Mouse (Mus musculus): ENCODE measurements at regions not wholly inside any gene's neighbourhood (a gene's known extent, or its start where the extent isn't known, plus 50 kb on each side); places are given as distances from the start of the nearest gene placed in this dataset.
A peak's percentile ranks its signal among the peaks of the same experiment; 100 is the strongest.

DNA sequence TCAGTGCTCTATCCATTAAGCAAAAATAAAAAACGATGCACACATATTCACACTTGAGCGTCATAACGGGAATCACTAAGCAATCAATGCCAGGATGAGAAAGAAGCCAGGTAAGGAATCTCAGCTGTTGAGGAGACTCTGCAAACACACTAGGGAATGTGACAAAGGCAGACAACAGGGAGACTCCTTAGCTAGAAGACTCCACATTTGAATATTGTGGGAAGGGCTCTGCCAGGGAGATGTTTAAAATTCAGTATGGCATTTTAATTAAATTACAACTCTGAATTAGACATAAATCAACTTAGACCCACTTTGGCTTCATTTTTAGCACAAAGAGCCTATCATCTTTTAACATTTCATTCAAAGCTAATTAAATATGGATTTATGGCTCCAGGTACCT, 327.9 kb downstream of the Klf6 start:
- Histone ChIP-seq H3K27me3 (ENCODE audit: control insufficient read depth, insufficient read depth, low read length) (no peaks in the 10 kb centered on the region), H3K9me3 (ENCODE audit: control insufficient read depth, low read length) (no peaks in the 10 kb centered on the region), H3K27ac (ENCODE audit: low read depth, low read length) (no peak overlapping the region)

GRCm38 (mm10) chr13:6189566-6189965, 328.3 kb downstream of the Klf6 start:
- 43% methylated on average over 7 of the region's 7 CpGs for WGBS
- H3K27ac ChIP-seq (ENCODE audit: low read depth, low read length): no peak overlapping the region
- H3K9me3 ChIP-seq (ENCODE audit: control insufficient read depth, low read length): no peaks in the 10 kb centered on the region

More for the DNA sequence above, 327.9 kb downstream of the Klf6 start:
- 64% methylated on average over 3 of the region's 3 CpGs for WGBS
- no peaks in the 10 kb centered on the region for H3K36me3 ChIP-seq (ENCODE audit: control insufficient read depth, insufficient read depth, low read length)
- ATAC-seq (ENCODE audit: low read depth): no peak
- no peak overlapping the region for H3K4me3 ChIP-seq (ENCODE audit: low read depth, low read length)
- H3K4me2 ChIP-seq (ENCODE audit: low read depth, low read length): no peak overlapping the region
- H3K9ac ChIP-seq (replicated peaks; ENCODE audit: low read depth, low read length): no peak overlapping the region
- H3K4me1 ChIP-seq (ENCODE audit: control insufficient read depth, insufficient read depth, low read length): no peaks in the 10 kb centered on the region

DNA sequence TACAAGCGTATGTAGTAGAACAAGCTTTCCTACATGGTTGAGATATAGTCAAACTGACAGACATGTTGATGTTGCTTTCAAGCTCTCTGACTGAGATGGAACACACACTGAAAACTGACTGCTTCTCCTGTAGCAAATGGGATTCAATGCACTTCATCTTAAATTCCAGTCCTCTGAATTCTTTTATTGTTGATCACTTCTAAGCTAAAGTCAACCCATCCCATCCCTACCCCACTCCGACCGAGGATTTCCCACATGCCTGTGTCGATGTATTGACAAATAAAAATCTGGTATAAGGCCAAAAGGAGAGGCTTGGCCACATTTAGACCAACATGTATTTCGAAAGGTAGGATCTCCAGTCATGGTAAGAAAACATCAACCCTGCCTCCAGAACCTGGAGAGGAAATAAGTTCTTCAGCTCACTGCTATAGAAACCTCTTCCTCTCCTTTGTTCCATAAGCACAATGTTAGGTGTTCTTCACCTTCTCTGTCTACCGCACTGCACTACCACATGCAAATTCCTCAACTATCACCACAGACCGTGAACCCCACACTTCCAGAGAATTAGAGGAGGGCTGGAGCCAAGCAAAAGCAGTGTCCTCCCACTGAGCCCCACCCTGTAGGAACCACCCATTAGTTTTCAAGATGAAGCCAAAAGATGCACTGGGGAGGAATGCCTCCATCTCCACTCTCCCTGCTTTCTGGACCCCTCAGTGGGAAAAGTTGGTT, 330.1 kb downstream of the Klf6 start:
- Histone ChIP-seq H3K9me3 (ENCODE audit: control insufficient read depth, low read length) (no peaks in the 10 kb centered on the region), H3K4me2 (ENCODE audit: low read depth, low read length) (no peak overlapping the region), H3K27ac (ENCODE audit: low read depth, low read length) (no peak overlapping the region), H3K4me1 (ENCODE audit: control insufficient read depth, insufficient read depth, low read length) (no peaks in the 10 kb centered on the region), H3K27me3 (ENCODE audit: control insufficient read depth, insufficient read depth, low read length) (no peaks in the 10 kb centered on the region), H3K4me3 (ENCODE audit: low read depth, low read length) (no peak overlapping the region), H3K9ac (replicated peaks; ENCODE audit: low read depth, low read length) (no peak overlapping the region), H3K36me3 (ENCODE audit: control insufficient read depth, insufficient read depth, low read length) (no peaks in the 10 kb centered on the region)
- ATAC-seq (ENCODE audit: low read depth): no peak
- 93% methylated on average over 7 of the region's 7 CpGs for WGBS

More at GRCm38 (mm10) chr13:6189566-6189965, 328.3 kb downstream of the Klf6 start:
- Histone ChIP-seq H3K27me3 (ENCODE audit: control insufficient read depth, insufficient read depth, low read length) (no peaks in the 10 kb centered on the region), H3K36me3 (ENCODE audit: control insufficient read depth, insufficient read depth, low read length) (no peaks in the 10 kb centered on the region), H3K4me3 (ENCODE audit: low read depth, low read length) (no peak overlapping the region), H3K4me2 (ENCODE audit: low read depth, low read length) (no peak overlapping the region), H3K9ac (replicated peaks; ENCODE audit: low read depth, low read length) (no peak overlapping the region), H3K4me1 (ENCODE audit: control insufficient read depth, insufficient read depth, low read length) (no peaks in the 10 kb centered on the region)
- ATAC-seq (ENCODE audit: low read depth): no peak

DNA sequence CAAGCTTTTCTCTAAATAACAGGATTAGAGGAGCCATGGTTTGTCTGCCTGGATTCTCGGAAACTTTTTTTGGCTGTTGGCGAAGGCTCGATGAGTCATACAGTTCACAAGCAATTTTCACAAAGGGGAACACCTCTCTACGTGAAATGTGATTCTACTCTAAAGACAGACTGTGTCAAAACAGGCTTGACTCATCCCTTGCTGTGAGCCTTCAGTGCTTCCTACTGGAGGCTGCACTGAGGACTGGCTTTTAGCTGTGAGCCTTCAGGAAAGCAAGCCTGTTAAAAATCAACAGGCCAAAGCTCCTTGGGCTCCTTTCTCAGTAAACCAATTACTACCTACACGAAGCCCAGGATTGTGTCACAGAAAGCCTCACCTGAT, 330.6 kb downstream of the Klf6 start:
- H3K4me1 ChIP-seq (ENCODE audit: control insufficient read depth, insufficient read depth, low read length): no peaks in the 10 kb centered on the region
- WGBS: 71% methylated on average over 5 of the region's 5 CpGs
- ATAC-seq (ENCODE audit: low read depth): no peak

GRCm38 (mm10) chr13:6196690-6197089, 335.4 kb downstream of the Klf6 start:
- no peaks in the 10 kb centered on the region for H3K27me3 ChIP-seq (ENCODE audit: control insufficient read depth, insufficient read depth, low read length)

More for the DNA sequence above, 330.6 kb downstream of the Klf6 start:
- no peak overlapping the region for H3K4me3 ChIP-seq (ENCODE audit: low read depth, low read length)
- no peaks in the 10 kb centered on the region for H3K9me3 ChIP-seq (ENCODE audit: control insufficient read depth, low read length)
- H3K27me3 ChIP-seq (ENCODE audit: control insufficient read depth, insufficient read depth, low read length): no peaks in the 10 kb centered on the region
- H3K9ac ChIP-seq (replicated peaks; ENCODE audit: low read depth, low read length): no peak overlapping the region
- H3K27ac ChIP-seq (ENCODE audit: low read depth, low read length): no peak overlapping the region
- no peaks in the 10 kb centered on the region for H3K36me3 ChIP-seq (ENCODE audit: control insufficient read depth, insufficient read depth, low read length)
- H3K4me2 ChIP-seq (ENCODE audit: low read depth, low read length): no peak overlapping the region

GRCm38 (mm10) chr13:6199107-6199506, 337.8 kb downstream of the Klf6 start:
- Histone ChIP-seq H3K4me1 (ENCODE audit: control insufficient read depth, insufficient read depth, low read length) (no peaks in the 10 kb centered on the region), H3K9ac (replicated peaks; ENCODE audit: low read depth, low read length) (no peak overlapping the region), H3K36me3 (ENCODE audit: control insufficient read depth, insufficient read depth, low read length) (no peaks in the 10 kb centered on the region), H3K4me3 (ENCODE audit: low read depth, low read length) (no peak overlapping the region), H3K27me3 (ENCODE audit: control insufficient read depth, insufficient read depth, low read length) (no peaks in the 10 kb centered on the region), H3K27ac (ENCODE audit: low read depth, low read length) (no peak overlapping the region), H3K4me2 (ENCODE audit: low read depth, low read length) (no peak overlapping the region), H3K9me3 (ENCODE audit: control insufficient read depth, low read length) (no peaks in the 10 kb centered on the region)
- 88% methylated on average over 6 of the region's 6 CpGs for WGBS
- no peak for ATAC-seq (ENCODE audit: low read depth)

More at GRCm38 (mm10) chr13:6196690-6197089, 335.4 kb downstream of the Klf6 start:
- Histone ChIP-seq H3K27ac (ENCODE audit: low read depth, low read length) (no peak overlapping the region), H3K9me3 (ENCODE audit: control insufficient read depth, low read length) (no peaks in the 10 kb centered on the region), H3K4me3 (ENCODE audit: low read depth, low read length) (no peak overlapping the region), H3K36me3 (ENCODE audit: control insufficient read depth, insufficient read depth, low read length) (no peaks in the 10 kb centered on the region), H3K4me2 (ENCODE audit: low read depth, low read length) (no peak overlapping the region), H3K4me1 (ENCODE audit: control insufficient read depth, insufficient read depth, low read length) (no peaks in the 10 kb centered on the region), H3K9ac (replicated peaks; ENCODE audit: low read depth, low read length) (no peak overlapping the region)
- ATAC-seq (ENCODE audit: low read depth): peak; percentile 53; the same call in 1 of the 2 replicates
- WGBS: 70% methylated on average over 5 of the region's 5 CpGs

GRCm38 (mm10) chr13:6201516-6201915, 340.2 kb downstream of the Klf6 start:
- H3K36me3 ChIP-seq (ENCODE audit: control insufficient read depth, insufficient read depth, low read length): no peaks in the 10 kb centered on the region
- no peak for ATAC-seq (ENCODE audit: low read depth)
- H3K4me2 ChIP-seq (ENCODE audit: low read depth, low read length): no peak overlapping the region
- WGBS: 89% methylated on average over 1 of the region's 1 CpGs
- H3K4me1 ChIP-seq (ENCODE audit: control insufficient read depth, insufficient read depth, low read length): no peaks in the 10 kb centered on the region
- H3K9me3 ChIP-seq (ENCODE audit: control insufficient read depth, low read length): no peaks in the 10 kb centered on the region
- no peak overlapping the region for H3K9ac ChIP-seq (replicated peaks; ENCODE audit: low read depth, low read length)
- no peak overlapping the region for H3K27ac ChIP-seq (ENCODE audit: low read depth, low read length)
- H3K27me3 ChIP-seq (ENCODE audit: control insufficient read depth, insufficient read depth, low read length): no peaks in the 10 kb centered on the region
- no peak overlapping the region for H3K4me3 ChIP-seq (ENCODE audit: low read depth, low read length)

GRCm38 (mm10) chr13:6204801-6205200, 343.1 kb upstream of the Pitrm1 start:
- Histone ChIP-seq H3K9ac (replicated peaks; ENCODE audit: low read depth, low read length) (no peak overlapping the region), H3K9me3 (ENCODE audit: control insufficient read depth, low read length) (no peaks in the 10 kb centered on the region), H3K4me2 (ENCODE audit: low read depth, low read length) (no peak overlapping the region), H3K27ac (ENCODE audit: low read depth, low read length) (no peak overlapping the region), H3K4me1 (ENCODE audit: control insufficient read depth, insufficient read depth, low read length) (no peaks in the 10 kb centered on the region), H3K27me3 (ENCODE audit: control insufficient read depth, insufficient read depth, low read length) (no peaks in the 10 kb centered on the region), H3K4me3 (ENCODE audit: low read depth, low read length) (no peak overlapping the region), H3K36me3 (ENCODE audit: control insufficient read depth, insufficient read depth, low read length) (no peaks in the 10 kb centered on the region)
- no peak for ATAC-seq (ENCODE audit: low read depth)
- 88% methylated on average over 4 of the region's 4 CpGs for WGBS

DNA sequence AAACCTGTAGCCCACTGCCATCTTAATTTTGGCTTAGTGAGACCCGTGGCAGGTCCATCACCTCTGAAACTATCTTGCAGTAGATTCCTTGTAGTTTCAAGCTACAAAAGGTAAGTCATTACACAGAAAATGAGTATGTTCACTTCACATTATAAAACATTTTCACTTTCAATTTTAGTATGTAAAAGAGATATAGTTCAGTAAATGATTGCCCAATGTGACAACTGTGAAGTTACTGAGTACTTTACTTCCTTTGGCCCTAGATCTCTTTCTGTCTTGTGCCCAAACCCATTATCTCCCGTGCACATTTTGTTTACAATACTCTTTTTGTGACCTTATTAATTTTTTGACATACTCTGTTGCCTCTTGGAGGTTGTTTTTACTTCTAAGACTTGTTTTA, 335.4 kb upstream of the Pitrm1 start:
- no peaks in the 10 kb centered on the region for H3K36me3 ChIP-seq (ENCODE audit: control insufficient read depth, insufficient read depth, low read length)
- WGBS: 90% methylated on average over 2 of the region's 2 CpGs
- no peak overlapping the region for H3K27ac ChIP-seq (ENCODE audit: low read depth, low read length)
- H3K4me3 ChIP-seq (ENCODE audit: low read depth, low read length): no peak overlapping the region
- no peaks in the 10 kb centered on the region for H3K27me3 ChIP-seq (ENCODE audit: control insufficient read depth, insufficient read depth, low read length)
- H3K4me1 ChIP-seq (ENCODE audit: control insufficient read depth, insufficient read depth, low read length): no peaks in the 10 kb centered on the region
- H3K9me3 ChIP-seq (ENCODE audit: control insufficient read depth, low read length): no peaks in the 10 kb centered on the region
- H3K9ac ChIP-seq (replicated peaks; ENCODE audit: low read depth, low read length): no peak overlapping the region
- ATAC-seq (ENCODE audit: low read depth): no peak
- no peak overlapping the region for H3K4me2 ChIP-seq (ENCODE audit: low read depth, low read length)
